Mouse (Mus musculus): ENCODE measurements around the gene St3gal6.

Gene St3gal6

GRCm38 (mm10) chr16:58523972-58524850 lies at the start of gene St3gal6:
Gene St3gal6 (minus strand): TSS chr16:58524243.
- DNase-seq = no peak

GRCm38 (mm10) chr16:58570694-58571264 lies 46.7 kb upstream of the St3gal6 start:
- no peak for DNase-seq

GRCm38 (mm10) chr16:58561196-58561595 lies 37.2 kb upstream of the St3gal6 start:
- DNase-seq = no peak

GRCm38 (mm10) chr16:58556067-58556830 lies 32.2 kb upstream of the St3gal6 start:
- DNase-seq = no peak

- DNase-seq = no peak
Measured at GRCm38 (mm10) chr16:58554673-58555072, 30.6 kb upstream of the St3gal6 start.

- DNase-seq = no peak
Measured at GRCm38 (mm10) chr16:58548042-58548441, 24.0 kb upstream of the St3gal6 start.

- no peak for DNase-seq
Measured at GRCm38 (mm10) chr16:58546128-58546527, 22.1 kb upstream of the St3gal6 start.

- no peak for DNase-seq
Measured at GRCm38 (mm10) chr16:58539490-58539889, 15.4 kb upstream of the St3gal6 start.

- no peak for DNase-seq
Measured at GRCm38 (mm10) chr16:58539011-58539410, 15.0 kb upstream of the St3gal6 start.

- no peak for DNase-seq
Measured at GRCm38 (mm10) chr16:58536076-58536475, 12.0 kb upstream of the St3gal6 start.

GRCm38 (mm10) chr16:58535236-58535635 lies 11.2 kb upstream of the St3gal6 start:
- DNase-seq = no peak

- no peak for DNase-seq
Measured at GRCm38 (mm10) chr16:58534245-58535142, 10.5 kb upstream of the St3gal6 start.

GRCm38 (mm10) chr16:58533742-58534141 lies 9.7 kb upstream of the St3gal6 start:
- no peak for DNase-seq

- no peak for DNase-seq
Measured at GRCm38 (mm10) chr16:58533254-58533653, 9.2 kb upstream of the St3gal6 start.

GRCm38 (mm10) chr16:58532511-58532910 lies 8.5 kb upstream of the St3gal6 start:
- no peak for DNase-seq

- DNase-seq = no peak
Measured at GRCm38 (mm10) chr16:58527817-58528216, 3.8 kb upstream of the St3gal6 start.

- no peak for DNase-seq
Measured at GRCm38 (mm10) chr16:58526729-58527128, 2.7 kb upstream of the St3gal6 start.

- DNase-seq = no peak
Measured at GRCm38 (mm10) chr16:58525832-58526231, 1.8 kb upstream of the St3gal6 start.

GRCm38 (mm10) chr16:58523044-58523859 lies 791 bp downstream of the St3gal6 start:
- DNase-seq = peak; percentile 75

GRCm38 (mm10) chr16:58522677-58523043 lies 1.4 kb downstream of the St3gal6 start:
- DNase-seq = peak; percentile 17

- no peak for DNase-seq
Measured at GRCm38 (mm10) chr16:58521900-58522299, 2.1 kb downstream of the St3gal6 start.

- no peak for DNase-seq
Measured at GRCm38 (mm10) chr16:58521182-58521581, 2.9 kb downstream of the St3gal6 start.
